Comparison of ENCODE assay signal across 19 mouse cellular contexts in genomic region chr5:20496924-20497323, GRCm38 (mm10).
DNase-seq lines count a peak whose midpoint lies in the region; ATAC-seq and TF ChIP-seq lines count a peak whose summit lies in the region.
"Had no signal": no experiment of that assay in that cellular context is flagged by ENCODE, and none has a peak within 500 bp of the region (broad histone marks: within the 10 kb centered on the region; RNA-seq: fewer than 3 reads in every experiment).

No protein-coding gene starts in this region.

- no peak overlapping the region for H3K9ac ChIP-seq in midbrain, embryonic 15.5 days
- no peak overlapping the region for H3K9ac ChIP-seq in heart, adult 2 months (ENCODE audit: low read depth, low read length)
- H3K9ac ChIP-seq: forebrain, embryonic 15.5 days; lung, embryonic 14.5 days had no signal

- no peaks in the 10 kb centered on the region for H3K9me3 ChIP-seq in midbrain, embryonic 15.5 days
- H3K9me3 ChIP-seq in midbrain, embryonic 10.5 days (replicated peaks) = no peaks in the 10 kb centered on the region
- H3K9me3 ChIP-seq in embryonic facial prominence, embryonic 10.5 days = no peaks in the 10 kb centered on the region
- H3K9me3 ChIP-seq: forebrain, embryonic 15.5 days had no signal

- TF ChIP-seq EP300 in heart, adult 2 months (IDR thresholded peaks at IDR 0.05; ENCODE audit: insufficient read depth, low read depth, low read length) = no peak

- H3K4me2 ChIP-seq in midbrain, embryonic 15.5 days = no peak overlapping the region
- H3K4me2 ChIP-seq: forebrain, embryonic 15.5 days; liver, embryonic 11.5 days; lung, embryonic 14.5 days had no signal

- no peak overlapping the region for H3K4me3 ChIP-seq in midbrain, embryonic 15.5 days
- H3K4me3 ChIP-seq in midbrain, embryonic 10.5 days = no peak overlapping the region
- no peak overlapping the region for H3K4me3 ChIP-seq in embryonic facial prominence, embryonic 10.5 days
- H3K4me3 ChIP-seq in heart, adult 2 months = no peak overlapping the region
- H3K4me3 ChIP-seq: forebrain, embryonic 15.5 days; gastrocnemius, adult 2 months had no signal

- intact Hi-C loops in heart, adult 2 months (cut with DNase I) = no loop called here

- H3K27me3 ChIP-seq in midbrain, embryonic 15.5 days (replicated peaks) = no peaks in the 10 kb centered on the region
- H3K27me3 ChIP-seq in midbrain, embryonic 10.5 days (ENCODE audit: low read depth, poor library complexity, severe bottlenecking) = no peaks in the 10 kb centered on the region
- no peaks in the 10 kb centered on the region for H3K27me3 ChIP-seq in embryonic facial prominence, embryonic 10.5 days (replicated peaks; ENCODE audit: low read depth, poor library complexity, severe bottlenecking)
- H3K27me3 ChIP-seq in heart, adult 2 months (ENCODE audit: control insufficient read depth, insufficient read depth, low read length) = no peaks in the 10 kb centered on the region
- H3K27me3 ChIP-seq: CH12.LX; forebrain, embryonic 15.5 days had no signal

- ATAC-seq in midbrain, embryonic 15.5 days (replicated peaks) = peak; percentile 48; the same call in 1 of the 2 replicates
- ATAC-seq: forebrain, embryonic 15.5 days had no signal

- no peaks in the 10 kb centered on the region for H3K36me3 ChIP-seq in midbrain, embryonic 15.5 days (replicated peaks)
- no peaks in the 10 kb centered on the region for H3K36me3 ChIP-seq in midbrain, embryonic 10.5 days
- H3K36me3 ChIP-seq in embryonic facial prominence, embryonic 10.5 days (replicated peaks) = no peaks in the 10 kb centered on the region
- H3K36me3 ChIP-seq in heart, adult 2 months (ENCODE audit: control insufficient read depth, insufficient read depth, low read length) = no peaks in the 10 kb centered on the region
- H3K36me3 ChIP-seq: forebrain, embryonic 15.5 days had no signal

- WGBS in midbrain, embryonic 15.5 days = 67% methylated on average over 8 of the region's 8 CpGs
- 78% methylated on average over 8 of the region's 8 CpGs for WGBS in midbrain, embryonic 10.5 days
- 40% methylated on average over 8 of the region's 8 CpGs for WGBS in embryonic facial prominence, embryonic 10.5 days
- 63% methylated on average over 8 of the region's 8 CpGs for WGBS in heart, adult 2 months

- no peaks in the 10 kb centered on the region for H3K79me2 ChIP-seq in heart, adult 2 months (replicated peaks; ENCODE audit: control insufficient read depth, insufficient read depth, low read length)

- 0 out of 2 replicates have a peak, but pooled peaks cover 3% of the 10 kb centered on the region for H3K4me1 ChIP-seq in midbrain, embryonic 15.5 days
- no peaks in the 10 kb centered on the region for H3K4me1 ChIP-seq in midbrain, embryonic 10.5 days
- H3K4me1 ChIP-seq in embryonic facial prominence, embryonic 10.5 days = peaks cover 20% of the 10 kb centered on the region
- no peaks in the 10 kb centered on the region for H3K4me1 ChIP-seq in heart, adult 2 months (ENCODE audit: control insufficient read depth, insufficient read depth, low read length)
- H3K4me1 ChIP-seq: forebrain, embryonic 15.5 days had no signal

- no peak overlapping the region for H3K27ac ChIP-seq in midbrain, embryonic 15.5 days
- no peak overlapping the region for H3K27ac ChIP-seq in midbrain, embryonic 10.5 days (replicated peaks)
- H3K27ac ChIP-seq in embryonic facial prominence, embryonic 10.5 days (replicated peaks) = no peak overlapping the region
- H3K27ac ChIP-seq in heart, adult 2 months = no peak overlapping the region
- H3K27ac ChIP-seq: forebrain, embryonic 15.5 days; gastrocnemius, adult 2 months; macrophage had no signal

- no peak for DNase-seq in midbrain, embryonic 10.5 days (ENCODE audit: low spot score)
- peak; percentile 66 for DNase-seq in embryonic facial prominence, embryonic 10.5 days (ENCODE audit: low spot score)
- peak; percentile 43 for DNase-seq in mesoderm, embryonic 11.5 days (ENCODE audit: low read depth, low spot score)
- peak; percentile 50 for DNase-seq in thymus, postnatal 25 days
- DNase-seq in heart, adult 2 months = no peak
- no peak for DNase-seq in adrenal gland, postnatal 4 days (ENCODE audit: low spot score in 2 of 2)
- no peak for DNase-seq in urinary bladder, postnatal 25 days (ENCODE audit: low spot score)
- DNase-seq: cerebellum, adult 11 months; cerebellum, postnatal 36 days; gastrocnemius, adult 2 months; heart, adult 18-20 months; heart, postnatal 14 days; lung, embryonic 14.5 days; right cerebral cortex, adult 18-20 months had no signal

- no peak for TF ChIP-seq POLR2A in heart, adult 2 months (IDR thresholded peaks at IDR 0.05; ENCODE audit: insufficient read depth, low read depth, low read length)

- no peak for TF ChIP-seq CTCF in heart, adult 2 months (IDR thresholded peaks at IDR 0.05)

Comparison
In these comparisons a context has a peak if more than half of its experiments do, and no peak if none do; other contexts are left out.
1. DNase-seq: peak in embryonic facial prominence, embryonic 10.5 days (single experiment), mesoderm, embryonic 11.5 days (single experiment) and thymus, postnatal 25 days (single experiment); none in midbrain, embryonic 10.5 days (single experiment), heart, adult 2 months (0 of 2), adrenal gland, postnatal 4 days (0 of 2) and urinary bladder, postnatal 25 days (single experiment).